Mouse (Mus musculus) bone marrow macrophage, adult 2 months (primary cell): ENCODE data around the gene Slco4a1.

Experiments used
- CTCF ChIP-seq: IDR thresholded peaks from 2 replicates; pipeline ENCODE4 v1.5.1; 2012; ENCODE audit warnings: low read depth, mild to moderate bottlenecking, low read length, moderate library complexity
- POLR2A ChIP-seq: IDR thresholded peaks from 2 replicates; pipeline ENCODE4 v1.6.1; 2012; ENCODE audit warnings: mild to moderate bottlenecking, low read depth, low read length, borderline replicate concordance

GRCm38 (mm10) chr2:180435341-180435926 is 20.6 kb upstream of the Slco4a1 start:
- no peak for TF ChIP-seq CTCF
- TF ChIP-seq POLR2A = no peak
